Mouse (Mus musculus): ENCODE results near the gene Ankrd22.

Ankrd22 gene

DNA sequence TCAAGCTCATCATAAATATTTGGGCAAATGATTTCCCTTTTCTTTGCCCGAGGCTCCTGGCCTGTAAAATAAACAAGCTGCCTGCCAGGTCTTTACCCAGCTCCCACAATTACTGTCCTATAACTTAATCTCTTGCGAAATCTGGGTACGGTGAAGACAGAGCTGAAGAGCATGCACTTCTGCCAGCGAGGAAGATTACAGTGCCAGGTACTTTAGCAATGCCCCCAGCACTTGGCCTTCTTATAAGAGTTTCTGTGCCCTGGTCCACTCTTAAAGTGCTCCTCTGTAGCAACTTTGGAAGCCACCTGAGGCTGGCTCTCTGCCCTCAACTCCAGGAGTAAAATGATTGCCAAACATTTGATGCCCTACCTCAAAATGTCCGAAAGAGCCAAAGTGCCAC lies 70.5 kb downstream of the Ankrd22 start:
- no peak for DNase-seq (ENCODE audit: extremely low spot score, low read depth, low spot score)

DNA sequence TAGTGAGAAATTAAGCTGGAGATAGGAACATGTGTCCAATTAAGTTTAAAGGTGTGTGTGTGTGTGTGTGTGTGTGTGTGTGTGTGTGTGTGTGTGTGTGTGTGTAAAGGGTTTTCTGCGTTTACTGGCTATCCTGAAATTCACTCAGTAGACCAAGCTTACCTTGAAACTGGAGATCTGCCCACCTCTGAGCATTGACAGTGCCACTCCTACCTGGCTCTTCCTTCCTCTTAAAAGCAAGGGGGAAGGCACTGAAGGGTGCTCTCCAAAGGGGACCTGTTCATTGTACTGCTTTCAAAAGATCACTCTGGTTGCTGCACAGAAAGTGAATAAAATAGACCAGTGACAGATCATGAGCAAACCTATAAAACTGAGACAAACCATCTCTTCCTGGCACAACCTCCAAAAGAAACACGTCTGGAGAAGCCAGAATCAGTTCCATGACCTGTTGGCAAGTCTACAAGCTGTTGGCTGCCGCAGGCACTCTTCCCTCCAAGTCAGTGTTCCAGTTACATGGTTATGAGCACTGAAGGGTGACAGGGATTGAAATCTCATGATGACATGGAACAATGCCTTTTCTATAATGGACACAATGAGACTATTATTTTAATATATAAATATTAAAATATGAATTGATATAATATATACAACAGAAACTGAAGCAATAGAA lies 76.7 kb downstream of the Ankrd22 start:
- DNase-seq (ENCODE audit: extremely low spot score, low read depth, low spot score): no peak

DNA sequence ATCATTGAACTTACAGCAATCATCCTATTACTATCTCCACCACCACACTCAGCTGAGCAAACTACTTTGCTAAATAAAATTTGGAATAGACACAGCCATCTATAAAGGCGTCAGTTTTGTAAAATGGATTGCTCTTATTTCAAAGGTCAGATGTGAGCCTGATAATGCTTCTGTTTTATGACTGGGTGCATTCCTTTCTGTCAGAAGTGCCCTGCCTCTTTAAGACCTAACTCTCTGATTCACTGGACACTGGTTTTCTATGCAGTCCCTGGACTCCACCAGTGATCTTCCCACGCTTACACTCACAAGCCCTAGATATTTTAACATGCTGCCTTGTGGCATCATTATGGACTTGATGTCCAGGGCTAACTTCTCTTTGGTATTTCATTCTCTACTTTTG lies 87.7 kb downstream of the Ankrd22 start:
- no peak for DNase-seq (ENCODE audit: extremely low spot score, low read depth, low spot score)

DNA sequence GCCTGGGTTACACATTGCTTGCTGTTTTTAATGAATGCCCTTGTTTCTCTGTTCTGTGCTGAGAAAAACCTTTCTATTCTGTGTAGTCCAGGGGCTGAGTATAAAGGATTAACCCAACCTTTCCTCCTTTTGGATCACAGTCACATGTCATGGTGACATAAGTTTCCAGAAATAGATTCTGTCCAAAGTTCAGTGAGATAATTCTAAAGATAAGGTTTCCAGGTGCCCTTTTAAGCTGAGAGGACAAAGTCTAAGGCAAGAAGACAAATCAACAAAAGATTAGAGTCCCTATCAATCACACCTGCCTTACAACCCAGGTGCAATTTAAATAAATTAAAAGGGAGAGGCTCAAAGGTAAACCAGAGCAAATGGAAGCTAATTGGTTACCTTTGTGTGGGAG lies 91.6 kb downstream of the Ankrd22 start:
- DNase-seq (ENCODE audit: extremely low spot score, low read depth, low spot score): no peak

Data from hindlimb bud, embryonic 11.5 days (tissue).